Mouse (Mus musculus) myocyte (in vitro differentiated cells): ENCODE measurements at regions not wholly inside any gene's neighbourhood (a gene's known extent, or its start where the extent isn't known, plus 50 kb on each side); places are given as distances from the start of the nearest gene placed in this dataset.

Source experiments
- H3K27me3 ChIP-seq: one replicate; pipeline ENCODE4 v1.6.1; 2011; ENCODE audit not compliant: control insufficient read depth, insufficient read depth, insufficient read length
- H3K36me3 ChIP-seq: one replicate; pipeline ENCODE4 v1.6.1; 2011; ENCODE audit not compliant: control insufficient read depth, insufficient read depth
- H3K4me2 ChIP-seq: one replicate; pipeline ENCODE4 v1.6.1; 2011; ENCODE audit warnings: low read depth, control low read depth
- H3K4me3 ChIP-seq: one replicate; pipeline ENCODE4 v1.5.1; 2011; ENCODE audit warnings: mild to moderate bottlenecking, control low read depth, moderate library complexity
- H3K79me2 ChIP-seq: one replicate; pipeline ENCODE4 v1.6.1; 2011; ENCODE audit not compliant: control insufficient read depth, insufficient read depth
- H3ac ChIP-seq: one replicate; pipeline ENCODE4 v1.6.1; 2011; ENCODE audit not compliant: control insufficient read depth, insufficient read length
- CEBPB ChIP-seq: IDR thresholded peaks from 2 replicates; pipeline ENCODE4 v1.6.1; 2011; ENCODE audit warnings: mild to moderate bottlenecking, moderate library complexity; ENCODE audit not compliant: poor library complexity, insufficient read depth, severe bottlenecking
- E2F4 ChIP-seq: IDR thresholded peaks from one replicate; pipeline ENCODE4 v1.6.1; 2011; ENCODE audit warnings: mild to moderate bottlenecking, control low read depth, moderate library complexity; ENCODE audit not compliant: insufficient read depth
- MAX ChIP-seq: IDR thresholded peaks from one replicate; pipeline ENCODE4 v1.6.1; 2011; ENCODE audit warnings: low read depth, mild to moderate bottlenecking, control low read depth
- MYOD1 ChIP-seq, 3 experiments: IDR thresholded peaks; one replicate each; pipeline ENCODE4 v1.6.1; 2011; ENCODE audit warnings: control low read depth in 2 of 3, low read depth in 2 of 3, mild to moderate bottlenecking in 2 of 3, moderate library complexity in 1 of 3; ENCODE audit not compliant: insufficient read length in 2 of 3, control insufficient read depth in 1 of 3
- MYOG ChIP-seq, 3 experiments: IDR thresholded peaks; one replicate each; pipeline ENCODE4 v1.6.1; 2011; ENCODE audit warnings: control low read depth in 2 of 3, low read depth in 2 of 3, mild to moderate bottlenecking in 2 of 3; ENCODE audit not compliant: insufficient read length in 2 of 3, control insufficient read depth in 1 of 3, insufficient read depth in 1 of 3
- POLR2A ChIP-seq: IDR thresholded peaks from one replicate; pipeline ENCODE4 v1.6.1; 2011; ENCODE audit warnings: low read depth, mild to moderate bottlenecking, control low read depth, moderate library complexity; ENCODE audit not compliant: insufficient read length
- POLR2AphosphoS2 ChIP-seq: IDR thresholded peaks from one replicate; pipeline ENCODE4 v1.6.1; 2011; ENCODE audit warnings: low read depth, control low read depth; ENCODE audit not compliant: insufficient read length
- REST ChIP-seq: IDR thresholded peaks from one replicate; pipeline ENCODE4 v1.6.1; 2011; ENCODE audit warnings: mild to moderate bottlenecking, control low read depth, moderate library complexity; ENCODE audit not compliant: insufficient read depth, insufficient read length
- SRF ChIP-seq: IDR thresholded peaks from one replicate; pipeline ENCODE4 v1.6.1; 2011; ENCODE audit warnings: low read depth; ENCODE audit not compliant: control insufficient read depth, insufficient read length
- TCF12 ChIP-seq: IDR thresholded peaks from one replicate; pipeline ENCODE4 v1.6.1; 2011; ENCODE audit warnings: mild to moderate bottlenecking, control low read depth; ENCODE audit not compliant: poor library complexity, insufficient read depth, severe bottlenecking
- TCF3 ChIP-seq: IDR thresholded peaks from one replicate; pipeline ENCODE4 v1.6.1; 2011; ENCODE audit warnings: low read depth, control low read depth; ENCODE audit not compliant: insufficient read length
- USF1 ChIP-seq: IDR thresholded peaks from one replicate; pipeline ENCODE4 v1.6.1; 2011; ENCODE audit warnings: low read depth, mild to moderate bottlenecking, control low read depth, moderate library complexity

GRCm38 (mm10) chr9:87376731-87377310 is 121.5 kb upstream of the Cep162 start:
- Histone ChIP-seq H3K27me3 (no peaks in the 10 kb centered on the region), H3K4me2 (no peak overlapping the region), H3ac (no peak overlapping the region), H3K79me2 (no peaks in the 10 kb centered on the region), H3K36me3 (no peaks in the 10 kb centered on the region), H3K4me3 (no peak overlapping the region)
- no peak for TF ChIP-seq POLR2A

GRCm38 (mm10) chr9:87372251-87372905 is 117.0 kb upstream of the Cep162 start:
- Histone ChIP-seq H3K36me3 (no peaks in the 10 kb centered on the region), H3ac (no peak overlapping the region), H3K27me3 (no peaks in the 10 kb centered on the region), H3K4me3 (no peak overlapping the region), H3K79me2 (no peaks in the 10 kb centered on the region), H3K4me2 (peak overlapping the region; percentile 18)
- TF ChIP-seq SRF: no peak
- no peak for TF ChIP-seq POLR2A
- peak in 2 of 3 experiments; percentile 49 to 63 for TF ChIP-seq MYOD1 (IDR thresholded peaks at IDR 0.05; ENCODE audit: control insufficient read depth in 1 of 3, insufficient read length in 2 of 3, low read depth in 2 of 3)

GRCm38 (mm10) chr9:87369059-87369458 is 113.7 kb upstream of the Cep162 start:
- no peaks in the 10 kb centered on the region for H3K27me3 ChIP-seq
- no peak overlapping the region for H3K4me2 ChIP-seq
- H3K4me3 ChIP-seq: no peak overlapping the region
- no peaks in the 10 kb centered on the region for H3K79me2 ChIP-seq
- no peaks in the 10 kb centered on the region for H3K36me3 ChIP-seq
- H3ac ChIP-seq: no peak overlapping the region
- TF ChIP-seq MAX (no peak), TCF3 (no peak), E2F4 (no peak), USF1 (no peak), SRF (no peak), CEBPB (no peak), TCF12 (no peak), MYOD1 (IDR thresholded peaks at IDR 0.05; ENCODE audit: control insufficient read depth in 1 of 3, insufficient read length in 2 of 3, low read depth in 2 of 3) (no peak), REST (no peak), MYOG (IDR thresholded peaks at IDR 0.05; ENCODE audit: control insufficient read depth in 1 of 3, insufficient read depth in 1 of 3, insufficient read length in 2 of 3, low read depth in 2 of 3) (no peak), POLR2A (no peak), POLR2AphosphoS2 (no peak)

- no peak for TF ChIP-seq REST
- TF ChIP-seq MYOD1 (IDR thresholded peaks at IDR 0.05; ENCODE audit: control insufficient read depth in 1 of 3, insufficient read length in 2 of 3, low read depth in 2 of 3): no peak
- TF ChIP-seq MAX: no peak
- TF ChIP-seq USF1: no peak
- TF ChIP-seq TCF12: no peak
- no peak for TF ChIP-seq SRF
- TF ChIP-seq CEBPB: no peak
- TF ChIP-seq POLR2A: no peak
- TF ChIP-seq E2F4: no peak
- TF ChIP-seq MYOG (IDR thresholded peaks at IDR 0.05; ENCODE audit: control insufficient read depth in 1 of 3, insufficient read depth in 1 of 3, insufficient read length in 2 of 3, low read depth in 2 of 3): no peak
- TF ChIP-seq TCF3: no peak
- no peak for TF ChIP-seq POLR2AphosphoS2
- H3K4me3 ChIP-seq: no peak overlapping the region
These were observed 91.7 kb upstream of the Cep162 start for GRCm38 (mm10) chr9:87347008-87347407.

GRCm38 (mm10) chr9:87346278-87346882 is 91.0 kb upstream of the Cep162 start:
- Histone ChIP-seq H3K27me3 (no peaks in the 10 kb centered on the region), H3ac (no peak overlapping the region), H3K4me2 (no peak overlapping the region), H3K79me2 (no peaks in the 10 kb centered on the region), H3K4me3 (no peak overlapping the region), H3K36me3 (no peaks in the 10 kb centered on the region)
- TF ChIP-seq MYOD1 (IDR thresholded peaks at IDR 0.05; ENCODE audit: control insufficient read depth in 1 of 3, insufficient read length in 2 of 3, low read depth in 2 of 3) (no peak), TCF12 (no peak), POLR2AphosphoS2 (no peak)

More at GRCm38 (mm10) chr9:87347008-87347407, 91.7 kb upstream of the Cep162 start:
- no peak overlapping the region for H3K4me2 ChIP-seq
- H3K27me3 ChIP-seq: no peaks in the 10 kb centered on the region
- no peaks in the 10 kb centered on the region for H3K79me2 ChIP-seq
- H3K36me3 ChIP-seq: no peaks in the 10 kb centered on the region
- no peak overlapping the region for H3ac ChIP-seq
